Mouse (Mus musculus): Measurements from ENCODE around the gene Itga10. TPM values are rescaled to one million over a fixed set of nuclear protein-coding genes. Genes with fewer than 3 reads are reported as not detected.

Itga10 gene
- polyA plus RNA-seq, 1 experiment = not detected

DNA sequence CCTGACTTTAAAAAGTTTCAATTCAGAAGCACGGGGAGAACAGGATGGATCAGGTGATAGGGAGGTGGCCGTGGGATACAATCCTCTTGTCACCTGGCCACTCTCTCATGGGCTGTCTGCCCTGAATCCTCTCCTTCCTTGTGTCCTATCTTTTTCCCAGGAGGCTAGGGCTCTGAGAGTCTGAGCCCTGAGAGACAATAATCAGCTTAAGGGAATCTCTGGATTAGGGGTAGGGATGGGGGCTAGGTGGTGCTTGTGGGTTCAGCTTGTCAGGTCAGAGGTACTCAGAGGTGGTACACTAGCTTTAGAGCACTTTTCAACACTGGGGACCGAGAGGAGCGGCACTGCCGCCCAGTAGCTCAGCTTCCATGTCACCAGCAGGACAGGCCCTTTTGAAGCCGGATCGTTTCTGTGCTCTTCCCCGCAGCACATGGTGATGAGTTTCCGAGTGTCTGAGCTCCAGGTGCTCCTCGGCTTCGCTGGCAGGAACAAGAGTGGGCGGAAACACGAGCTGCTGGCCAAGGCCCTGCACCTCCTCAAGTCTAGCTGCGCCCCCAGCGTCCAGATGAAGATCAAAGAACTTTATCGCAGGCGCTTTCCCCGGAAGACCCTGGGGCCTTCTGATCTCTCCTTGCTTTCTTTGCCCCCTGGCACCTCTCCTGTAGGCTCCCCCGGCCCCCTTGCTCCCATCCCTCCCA lies 53.8 kb downstream of the Itga10 start:
- TF ChIP-seq CTCF (IDR thresholded peaks at IDR 0.05; ENCODE audit: insufficient read depth, low read depth, low read length) (no peak), POLR2A (IDR thresholded peaks at IDR 0.05; ENCODE audit: insufficient read depth, low read depth, low read length) (no peak)
- peaks cover 8% of the 10 kb centered on the region for H3K4me1 ChIP-seq (ENCODE audit: control insufficient read depth, insufficient read depth, low read length)
- WGBS = 63% methylated on average over 19 of the region's 19 CpGs
- H3K4me3 ChIP-seq (ENCODE audit: insufficient read depth, low read depth, low read length) = no peak overlapping the region
- no peak overlapping the region for H3K27ac ChIP-seq (ENCODE audit: insufficient read depth, low read depth, low read length)

DNA sequence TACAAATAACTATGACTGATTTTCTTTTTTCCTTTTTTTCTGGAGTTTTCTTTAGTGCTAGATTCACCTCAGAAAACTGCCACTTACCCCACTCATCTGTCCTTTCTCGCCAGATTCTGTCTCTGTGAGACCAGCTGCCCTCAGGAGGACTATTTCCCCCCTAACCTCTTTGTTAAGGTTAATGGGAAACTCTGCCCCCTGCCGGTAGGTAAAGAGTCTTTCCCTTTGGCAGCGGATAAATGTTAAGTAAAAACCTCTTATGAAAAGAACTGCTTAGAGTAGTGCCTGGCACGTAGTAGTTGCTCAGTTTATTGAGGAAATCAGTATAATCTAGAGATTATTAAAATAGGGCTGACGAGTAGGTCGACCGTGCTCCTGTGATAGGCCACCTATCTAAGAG lies 55.0 kb downstream of the Itga10 start:
- peaks cover 8% of the 10 kb centered on the region for H3K4me1 ChIP-seq (ENCODE audit: control insufficient read depth, insufficient read depth, low read length)
- H3K4me3 ChIP-seq (ENCODE audit: insufficient read depth, low read depth, low read length) = no peak overlapping the region
- H3K27ac ChIP-seq (ENCODE audit: insufficient read depth, low read depth, low read length) = no peak overlapping the region
- TF ChIP-seq CTCF (IDR thresholded peaks at IDR 0.05; ENCODE audit: insufficient read depth, low read depth, low read length) = no peak
- TF ChIP-seq POLR2A (IDR thresholded peaks at IDR 0.05; ENCODE audit: insufficient read depth, low read depth, low read length) = no peak
- 56% methylated on average over 7 of the region's 7 CpGs for WGBS

DNA sequence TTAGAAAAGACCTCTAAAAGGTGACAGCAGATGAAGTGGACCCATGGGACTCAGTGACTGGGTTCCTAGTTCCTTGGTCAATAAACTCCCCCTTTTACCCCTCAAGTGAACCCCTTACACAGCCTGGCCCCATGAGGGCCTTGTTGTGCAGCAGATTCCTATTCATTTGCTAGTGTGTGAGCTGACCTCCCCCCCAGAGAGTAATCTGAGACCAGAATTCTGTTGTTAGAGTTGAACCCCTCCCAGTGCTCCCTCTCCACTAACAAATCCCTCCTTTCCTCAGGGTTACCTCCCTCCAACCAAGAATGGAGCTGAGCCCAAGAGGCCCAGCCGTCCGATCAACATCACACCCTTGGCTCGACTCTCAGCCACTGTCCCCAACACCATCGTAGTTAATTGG lies 55.6 kb downstream of the Itga10 start:
- TF ChIP-seq POLR2A (IDR thresholded peaks at IDR 0.05; ENCODE audit: insufficient read depth, low read depth, low read length) (no peak), CTCF (IDR thresholded peaks at IDR 0.05; ENCODE audit: insufficient read depth, low read depth, low read length) (no peak)
- H3K4me3 ChIP-seq (ENCODE audit: insufficient read depth, low read depth, low read length) = no peak overlapping the region
- WGBS = 80% methylated on average over 4 of the region's 4 CpGs
- H3K27ac ChIP-seq (ENCODE audit: insufficient read depth, low read depth, low read length) = no peak overlapping the region
- peaks cover 8% of the 10 kb centered on the region for H3K4me1 ChIP-seq (ENCODE audit: control insufficient read depth, insufficient read depth, low read length)

- no peak overlapping the region for H3K27ac ChIP-seq (ENCODE audit: insufficient read depth, low read depth, low read length)
- peaks cover 5% of the 10 kb centered on the region; the same call in 1 of the 2 replicates for H3K4me1 ChIP-seq (ENCODE audit: control insufficient read depth, insufficient read depth, low read length)
- H3K4me3 ChIP-seq (ENCODE audit: insufficient read depth, low read depth, low read length) = no peak overlapping the region
- WGBS = 65% methylated on average over 11 of the region's 11 CpGs
- TF ChIP-seq POLR2A (IDR thresholded peaks at IDR 0.05; ENCODE audit: insufficient read depth, low read depth, low read length) (no peak), CTCF (IDR thresholded peaks at IDR 0.05; ENCODE audit: insufficient read depth, low read depth, low read length) (peak; percentile 41; the same call in 1 of the 2 replicates)
Measured at GRCm38 (mm10) chr3:96704778-96705177, 59.4 kb downstream of the Itga10 start.

DNA sequence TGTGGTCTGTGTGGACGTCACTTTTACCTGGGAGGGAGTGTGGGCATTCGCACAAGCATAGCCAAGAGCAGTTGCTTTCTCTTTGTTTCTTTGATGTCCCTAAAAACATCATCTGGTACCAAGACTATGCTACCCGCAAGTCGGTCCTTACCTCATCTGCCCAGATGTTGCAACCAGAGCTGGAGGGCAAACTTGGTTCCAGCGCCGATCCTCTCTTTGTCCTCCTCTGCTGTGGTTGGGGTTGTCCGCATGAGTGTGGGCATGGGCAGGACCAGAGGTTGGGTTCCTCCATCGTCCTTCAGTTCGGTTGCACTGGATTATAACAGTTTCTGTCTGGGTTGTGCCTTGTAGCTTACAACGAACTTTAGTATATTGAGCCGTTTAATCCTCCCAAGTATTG lies 60.8 kb downstream of the Itga10 start:
- Histone ChIP-seq H3K4me3 (ENCODE audit: insufficient read depth, low read depth, low read length) (no peak overlapping the region), H3K27ac (ENCODE audit: insufficient read depth, low read depth, low read length) (no peak overlapping the region), H3K4me1 (ENCODE audit: control insufficient read depth, insufficient read depth, low read length) (peaks cover 5% of the 10 kb centered on the region; the same call in 1 of the 2 replicates)
- WGBS = 93% methylated on average over 11 of the region's 11 CpGs
- TF ChIP-seq POLR2A (IDR thresholded peaks at IDR 0.05; ENCODE audit: insufficient read depth, low read depth, low read length) (no peak), CTCF (IDR thresholded peaks at IDR 0.05; ENCODE audit: insufficient read depth, low read depth, low read length) (no peak)

DNA sequence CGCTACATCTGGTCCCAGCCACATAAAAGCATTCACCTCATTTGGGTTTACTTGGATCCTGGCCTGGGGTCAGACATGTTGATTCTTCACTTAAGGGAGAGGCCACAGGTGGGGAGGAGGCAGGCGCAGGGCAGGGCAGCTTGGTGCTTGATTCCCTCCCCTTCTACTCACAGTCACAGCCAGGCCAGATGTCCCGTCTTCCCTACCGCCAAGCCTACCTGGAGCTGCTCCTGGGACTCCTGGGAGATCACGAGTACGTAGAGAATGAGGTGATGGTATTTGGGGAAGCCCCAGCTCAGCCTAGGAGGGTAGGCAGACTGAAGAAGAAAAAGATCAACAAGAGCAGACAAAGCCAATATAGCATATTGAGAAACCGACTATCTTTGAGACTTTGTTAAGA lies 61.6 kb downstream of the Itga10 start:
- TF ChIP-seq POLR2A (IDR thresholded peaks at IDR 0.05; ENCODE audit: insufficient read depth, low read depth, low read length) (no peak), CTCF (IDR thresholded peaks at IDR 0.05; ENCODE audit: insufficient read depth, low read depth, low read length) (no peak)
- 79% methylated on average over 7 of the region's 7 CpGs for WGBS
- Histone ChIP-seq H3K4me1 (ENCODE audit: control insufficient read depth, insufficient read depth, low read length) (peaks cover 5% of the 10 kb centered on the region; the same call in 1 of the 2 replicates), H3K27ac (ENCODE audit: insufficient read depth, low read depth, low read length) (no peak overlapping the region), H3K4me3 (ENCODE audit: insufficient read depth, low read depth, low read length) (no peak overlapping the region)

DNA sequence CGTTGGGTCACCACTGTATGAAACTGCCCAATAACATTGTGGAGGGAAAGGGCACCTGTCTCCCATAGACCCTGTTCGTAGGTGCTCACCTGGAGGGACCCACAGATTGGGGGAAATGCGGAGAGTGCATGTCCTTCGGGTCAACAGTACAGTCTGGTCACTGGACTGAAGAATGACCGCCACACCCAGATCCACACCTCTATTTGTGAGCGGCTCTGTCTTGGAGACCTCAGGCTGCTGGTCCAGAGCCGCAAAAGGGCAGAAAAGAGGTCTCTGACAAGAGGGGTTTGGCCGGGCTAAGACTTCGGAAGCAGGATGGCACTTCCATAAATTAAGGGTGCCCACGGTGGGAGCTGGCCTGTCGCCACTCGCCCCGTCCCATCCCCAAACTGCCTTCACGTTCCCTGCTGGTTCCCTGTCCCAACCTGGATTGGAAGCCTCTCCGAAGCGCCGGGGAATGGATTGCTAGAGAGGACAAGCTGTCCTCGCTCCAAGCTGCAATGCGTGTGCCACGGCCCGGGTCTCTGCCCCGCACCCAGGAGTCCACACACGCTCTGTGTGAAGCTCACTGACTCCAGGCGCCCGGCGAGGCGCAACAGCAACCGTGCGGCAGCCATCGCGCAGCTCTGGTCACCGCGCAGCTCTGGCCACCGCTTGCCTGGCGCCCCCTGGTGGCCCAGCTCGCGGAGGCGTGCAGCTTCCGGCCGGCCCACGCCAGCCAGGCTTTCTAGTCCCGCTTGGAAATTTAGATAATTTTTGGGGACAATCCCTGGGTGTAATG lies 62.7 kb downstream of the Itga10 start, which contains the start of gene Nudt17:
Nudt17 (minus strand) TSS at position 660 of the 781 bp plus-strand sequence.
- H3K27ac ChIP-seq (ENCODE audit: insufficient read depth, low read depth, low read length) = no peak within 1 kb of the TSS
- WGBS = 5% methylated on average over 42 of the region's 42 CpGs
- H3K4me3 ChIP-seq (ENCODE audit: insufficient read depth, low read depth, low read length) = peak within 1 kb of the TSS; percentile 60
- TF ChIP-seq POLR2A (IDR thresholded peaks at IDR 0.05; ENCODE audit: insufficient read depth, low read depth, low read length) (no peak), CTCF (IDR thresholded peaks at IDR 0.05; ENCODE audit: insufficient read depth, low read depth, low read length) (peak; percentile 98)
- H3K4me1 ChIP-seq (ENCODE audit: control insufficient read depth, insufficient read depth, low read length) = peaks cover 5% of the 10 kb centered on the region; the same call in 1 of the 2 replicates

- Histone ChIP-seq H3K4me3 (ENCODE audit: insufficient read depth, low read depth, low read length) (no peak overlapping the region), H3K4me1 (ENCODE audit: control insufficient read depth, insufficient read depth, low read length) (peaks cover 5% of the 10 kb centered on the region; the same call in 1 of the 2 replicates), H3K27ac (ENCODE audit: insufficient read depth, low read depth, low read length) (no peak overlapping the region)
- WGBS = 51% methylated on average over 2 of the region's 2 CpGs
- TF ChIP-seq POLR2A (IDR thresholded peaks at IDR 0.05; ENCODE audit: insufficient read depth, low read depth, low read length) (no peak), CTCF (IDR thresholded peaks at IDR 0.05; ENCODE audit: insufficient read depth, low read depth, low read length) (no peak)
Measured at GRCm38 (mm10) chr3:96708684-96709064, 63.3 kb downstream of the Itga10 start.

Other genes starting within 250 kb of the Itga10 start
- not detected in 2 replicates for gene BC107364, start 193.3 kb upstream of the Itga10 start, polyA plus RNA-seq (2012; ENCODE audit: insufficient read depth, insufficient read length, low replicate concordance, missing spikeins)
- gene Hfe2, start 120.4 kb upstream of the Itga10 start, polyA plus RNA-seq (2012; ENCODE audit: insufficient read depth, insufficient read length, low replicate concordance, missing spikeins) = not detected in 2 replicates
- not detected in 2 replicates for gene Txnip, start 87.6 kb upstream of the Itga10 start, polyA plus RNA-seq (2012; ENCODE audit: insufficient read depth, insufficient read length, low replicate concordance, missing spikeins)
- gene Gm16253, start 68.6 kb upstream of the Itga10 start, polyA plus RNA-seq (2012; ENCODE audit: insufficient read depth, insufficient read length, low replicate concordance, missing spikeins) = not detected in 2 replicates
- not detected in 2 replicates for gene Polr3gl, start 51.4 kb upstream of the Itga10 start, polyA plus RNA-seq (2012; ENCODE audit: insufficient read depth, insufficient read length, low replicate concordance, missing spikeins)
- gene Ankrd34a, start 48.9 kb upstream of the Itga10 start, polyA plus RNA-seq (2012; ENCODE audit: insufficient read depth, insufficient read length, low replicate concordance, missing spikeins) = not detected in 2 replicates
- gene Lix1l, start 44.4 kb upstream of the Itga10 start, polyA plus RNA-seq (2012; ENCODE audit: insufficient read depth, insufficient read length, low replicate concordance, missing spikeins) = not detected in 2 replicates
- not detected in 2 replicates for gene Rbm8a, start 15.7 kb upstream of the Itga10 start, polyA plus RNA-seq (2012; ENCODE audit: insufficient read depth, insufficient read length, low replicate concordance, missing spikeins)
- gene Pex11b, start 10.2 kb upstream of the Itga10 start, polyA plus RNA-seq (2012; ENCODE audit: insufficient read depth, insufficient read length, low replicate concordance, missing spikeins) = not detected in 2 replicates
- not detected in 2 replicates for gene Gm42957, start 10.1 kb upstream of the Itga10 start, polyA plus RNA-seq (2012; ENCODE audit: insufficient read depth, insufficient read length, low replicate concordance, missing spikeins)
- not detected in 2 replicates for gene Ankrd35, start 24.5 kb downstream of the Itga10 start, polyA plus RNA-seq (2012; ENCODE audit: insufficient read depth, insufficient read length, low replicate concordance, missing spikeins)
- not detected in 2 replicates for gene Pias3, start 50.8 kb downstream of the Itga10 start, polyA plus RNA-seq (2012; ENCODE audit: insufficient read depth, insufficient read length, low replicate concordance, missing spikeins)
- gene Nudt17, start 63.0 kb downstream of the Itga10 start, polyA plus RNA-seq (2012; ENCODE audit: insufficient read depth, insufficient read length, low replicate concordance, missing spikeins) = not detected in 2 replicates
- gene Polr3c, start 82.0 kb downstream of the Itga10 start, polyA plus RNA-seq (2012; ENCODE audit: insufficient read depth, insufficient read length, low replicate concordance, missing spikeins) = not detected in 2 replicates
- gene Rnf115, start 82.1 kb downstream of the Itga10 start, polyA plus RNA-seq (2012; ENCODE audit: insufficient read depth, insufficient read length, low replicate concordance, missing spikeins) = not detected in 2 replicates
- not detected in 2 replicates for gene Pdzk1, start 183.7 kb downstream of the Itga10 start, polyA plus RNA-seq (2012; ENCODE audit: insufficient read depth, insufficient read length, low replicate concordance, missing spikeins)
- not detected in 2 replicates for gene Cd160, start 183.8 kb downstream of the Itga10 start, polyA plus RNA-seq (2012; ENCODE audit: insufficient read depth, insufficient read length, low replicate concordance, missing spikeins)